Mouse (Mus musculus) midbrain, embryonic 15.5 days (tissue): ENCODE data around the gene BC052040. TPM values are rescaled to one million over a fixed set of nuclear protein-coding genes. Genes with fewer than 3 reads are reported as not detected.

Experiments used
- ATAC-seq: fragments of 200-750 bp; cut with Nextera tagmentation; replicated peaks from 2 replicates; pipeline ENCODE4 v1.8.0; 2017; ENCODE audit warnings: moderate TSS enrichment
- H3K27ac ChIP-seq: fragments of 300-500 bp; sonication (generic); 2 replicates; pipeline ENCODE4 v1.5.1; 2015; ENCODE audit warnings: mild to moderate bottlenecking, inconsistent platforms
- H3K27me3 ChIP-seq: fragments of 300-500 bp; sonication (generic); replicated peaks from 2 replicates; pipeline ENCODE4 v1.6.1; 2015; ENCODE audit warnings: inconsistent platforms
- H3K36me3 ChIP-seq: fragments of 300-500 bp; sonication (generic); replicated peaks from 2 replicates; pipeline ENCODE4 v1.6.1; 2015; ENCODE audit warnings: inconsistent platforms
- H3K4me1 ChIP-seq: fragments of 300-500 bp; sonication (generic); 2 replicates; pipeline ENCODE4 v1.6.1; 2015; ENCODE audit warnings: inconsistent platforms
- H3K4me2 ChIP-seq: fragments of 300-500 bp; sonication (generic); 2 replicates; pipeline ENCODE4 v1.6.1; 2015; ENCODE audit warnings: inconsistent platforms, mild to moderate bottlenecking, moderate library complexity
- H3K4me3 ChIP-seq: fragments of 300-500 bp; sonication (generic); 2 replicates; pipeline ENCODE4 v1.5.1; 2015; ENCODE audit warnings: mild to moderate bottlenecking, inconsistent platforms
- H3K9ac ChIP-seq: fragments of 300-500 bp; sonication (generic); 2 replicates; pipeline ENCODE4 v1.6.1; 2015; ENCODE audit warnings: mild to moderate bottlenecking, inconsistent platforms
- H3K9me3 ChIP-seq: fragments of 300-500 bp; sonication (generic); 2 replicates; pipeline ENCODE4 v1.6.1; 2016; ENCODE audit warnings: inconsistent platforms
- WGBS: fragments of 180-500 bp; shearing (Covaris S2); methylation state at CpG from one replicate; pipeline ENCODE4 v1.1.7; 2015; ENCODE audit warnings: mixed read lengths; 5-methylcytosine and 5-hydroxymethylcytosine counted together
- polyA plus RNA-seq: library from polyadenylated mRNA; unstranded; fragments of >200 nt; fragmentation: Nextera tagmentation; extraction: Ambion mirVana; gene quantifications from 2 replicates; pipeline ENCODE4 v1.2.1, GENCODE M21; 2015

Gene BC052040
- polyA plus RNA-seq, 1 experiment from 2014 or later = 19.6 TPM

GRCm38 (mm10) chr2:115609020-115609419 lies 27.5 kb downstream of the BC052040 start:
- Histone ChIP-seq H3K27ac (no peak overlapping the region), H3K9ac (no peak overlapping the region), H3K4me2 (no peak overlapping the region), H3K4me1 (no peaks in the 10 kb centered on the region), H3K27me3 (no peaks in the 10 kb centered on the region), H3K4me3 (no peak overlapping the region), H3K36me3 (no peaks in the 10 kb centered on the region), H3K9me3 (no peaks in the 10 kb centered on the region)
- no peak for ATAC-seq
- WGBS = 97% methylated on average over 3 of the region's 3 CpGs

DNA sequence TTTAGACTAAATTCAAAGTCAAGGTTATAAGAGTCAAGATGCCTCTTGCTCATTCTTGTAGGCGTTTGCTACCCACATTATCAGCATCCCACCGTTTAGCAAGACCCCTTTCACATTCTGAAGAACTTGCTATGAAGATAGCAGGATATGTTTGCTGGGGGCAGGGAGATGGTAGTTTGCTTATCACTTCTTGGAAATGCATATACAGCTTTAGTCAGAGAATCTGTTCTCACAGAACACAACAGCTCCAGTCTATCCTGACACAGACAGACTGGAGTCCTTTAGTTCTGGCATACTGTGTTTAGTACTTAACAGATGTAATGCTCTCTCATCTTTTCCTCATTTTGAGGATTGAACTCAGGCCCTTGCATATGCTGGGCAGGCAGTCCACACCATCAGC lies 28.6 kb downstream of the BC052040 start:
- Histone ChIP-seq H3K27me3 (no peaks in the 10 kb centered on the region), H3K4me2 (no peak overlapping the region), H3K4me1 (no peaks in the 10 kb centered on the region), H3K27ac (no peak overlapping the region), H3K4me3 (no peak overlapping the region), H3K9me3 (no peaks in the 10 kb centered on the region), H3K36me3 (no peaks in the 10 kb centered on the region), H3K9ac (no peak overlapping the region)
- 91% methylated on average over 2 of the region's 2 CpGs for WGBS
- ATAC-seq = no peak

GRCm38 (mm10) chr2:115610503-115610902 lies 29.0 kb downstream of the BC052040 start:
- Histone ChIP-seq H3K9ac (no peak overlapping the region), H3K9me3 (no peaks in the 10 kb centered on the region), H3K4me1 (no peaks in the 10 kb centered on the region), H3K4me3 (no peak overlapping the region), H3K4me2 (no peak overlapping the region), H3K27me3 (no peaks in the 10 kb centered on the region), H3K36me3 (no peaks in the 10 kb centered on the region), H3K27ac (no peak overlapping the region)
- ATAC-seq = no peak
- 96% methylated on average over 6 of the region's 6 CpGs for WGBS

- H3K27ac ChIP-seq = no peak overlapping the region
- H3K9ac ChIP-seq = no peak overlapping the region
- no peaks in the 10 kb centered on the region for H3K9me3 ChIP-seq
- 92% methylated on average over 3 of the region's 3 CpGs for WGBS
- no peaks in the 10 kb centered on the region for H3K27me3 ChIP-seq
- H3K4me2 ChIP-seq = no peak overlapping the region
- no peaks in the 10 kb centered on the region for H3K4me1 ChIP-seq
- ATAC-seq = no peak
- H3K4me3 ChIP-seq = no peak overlapping the region
- H3K36me3 ChIP-seq = no peaks in the 10 kb centered on the region
Observed at GRCm38 (mm10) chr2:115613830-115614520, 32.5 kb downstream of the BC052040 start.

GRCm38 (mm10) chr2:115628471-115628870 lies 47.0 kb downstream of the BC052040 start:
- 94% methylated on average over 4 of the region's 4 CpGs for WGBS
- ATAC-seq = no peak
- H3K9me3 ChIP-seq = no peaks in the 10 kb centered on the region
- no peaks in the 10 kb centered on the region for H3K27me3 ChIP-seq
- H3K4me1 ChIP-seq = no peaks in the 10 kb centered on the region
- H3K4me3 ChIP-seq = no peak overlapping the region
- no peaks in the 10 kb centered on the region for H3K36me3 ChIP-seq
- H3K27ac ChIP-seq = no peak overlapping the region
- no peak overlapping the region for H3K4me2 ChIP-seq
- no peak overlapping the region for H3K9ac ChIP-seq

- Histone ChIP-seq H3K9ac (no peak overlapping the region), H3K36me3 (no peaks in the 10 kb centered on the region), H3K4me2 (no peak overlapping the region), H3K4me1 (no peaks in the 10 kb centered on the region), H3K4me3 (no peak overlapping the region), H3K9me3 (no peaks in the 10 kb centered on the region), H3K27ac (no peak overlapping the region), H3K27me3 (no peaks in the 10 kb centered on the region)
- 60% methylated on average over 5 of the region's 5 CpGs for WGBS
- no peak; the same call in 1 of the 2 replicates for ATAC-seq
Observed at GRCm38 (mm10) chr2:115631031-115631434, 49.5 kb downstream of the BC052040 start.

- no peak overlapping the region for H3K27ac ChIP-seq
- no peak overlapping the region for H3K4me3 ChIP-seq
- H3K4me2 ChIP-seq = no peak overlapping the region
- no peaks in the 10 kb centered on the region for H3K36me3 ChIP-seq
- no peak overlapping the region for H3K9ac ChIP-seq
- H3K4me1 ChIP-seq = no peaks in the 10 kb centered on the region
- H3K27me3 ChIP-seq = no peaks in the 10 kb centered on the region
- 98% methylated on average over 4 of the region's 4 CpGs for WGBS
- no peak for ATAC-seq
- H3K9me3 ChIP-seq = no peaks in the 10 kb centered on the region
Observed at GRCm38 (mm10) chr2:115631826-115632225, 50.3 kb downstream of the BC052040 start.

DNA sequence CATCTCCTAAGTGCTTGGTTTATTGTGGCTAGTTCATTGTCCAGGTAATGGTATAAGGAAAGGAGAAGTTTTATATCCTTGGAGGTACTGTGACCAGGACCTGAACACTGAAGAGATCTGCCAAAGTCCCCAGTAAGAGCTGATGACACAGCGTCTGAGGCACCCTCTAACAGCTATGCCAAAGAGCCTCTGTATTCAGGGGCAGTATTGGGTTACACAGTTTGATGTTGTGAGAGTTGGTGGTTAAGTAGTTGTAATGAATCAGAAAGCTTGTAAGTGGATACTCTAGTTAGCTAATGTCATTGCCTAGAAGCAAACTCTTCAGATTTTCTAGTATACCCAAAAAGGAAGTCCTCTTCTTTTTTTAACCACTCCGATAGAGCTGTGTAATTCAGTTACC lies 68.7 kb downstream of the BC052040 start:
- Histone ChIP-seq H3K27ac (no peak overlapping the region), H3K4me2 (no peak overlapping the region), H3K4me1 (no peaks in the 10 kb centered on the region), H3K9ac (no peak overlapping the region), H3K9me3 (no peaks in the 10 kb centered on the region), H3K4me3 (no peak overlapping the region), H3K36me3 (no peaks in the 10 kb centered on the region), H3K27me3 (no peaks in the 10 kb centered on the region)
- no peak for ATAC-seq
- WGBS = 89% methylated on average over 2 of the region's 2 CpGs

DNA sequence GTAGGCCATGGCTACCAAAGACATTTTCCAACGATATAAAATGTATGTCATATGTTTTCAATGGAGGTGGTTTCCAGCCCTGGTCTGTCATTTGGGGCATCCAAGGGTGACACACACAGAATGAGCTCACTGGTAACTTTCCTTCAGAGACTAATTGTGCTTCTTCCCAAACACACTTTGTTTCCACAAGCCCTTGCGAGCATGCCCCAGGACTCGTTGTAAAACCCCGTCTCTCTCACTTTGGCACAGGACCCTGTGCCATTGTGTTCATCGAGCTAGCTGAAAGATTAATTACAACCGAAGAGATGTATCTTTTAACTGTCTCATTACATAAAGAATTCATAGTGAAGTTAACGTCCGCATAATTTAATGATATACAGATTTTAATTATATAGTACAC lies 78.2 kb downstream of the BC052040 start:
- H3K27me3 ChIP-seq = no peaks in the 10 kb centered on the region
- H3K27ac ChIP-seq = no peak overlapping the region
- H3K4me3 ChIP-seq = no peak overlapping the region
- no peaks in the 10 kb centered on the region for H3K9me3 ChIP-seq
- H3K9ac ChIP-seq = no peak overlapping the region
- no peak for ATAC-seq
- H3K4me1 ChIP-seq = 0 out of 2 replicates have a peak, but pooled peaks cover 5% of the 10 kb centered on the region
- H3K36me3 ChIP-seq = no peaks in the 10 kb centered on the region
- 73% methylated on average over 8 of the region's 8 CpGs for WGBS
- no peak overlapping the region for H3K4me2 ChIP-seq

DNA sequence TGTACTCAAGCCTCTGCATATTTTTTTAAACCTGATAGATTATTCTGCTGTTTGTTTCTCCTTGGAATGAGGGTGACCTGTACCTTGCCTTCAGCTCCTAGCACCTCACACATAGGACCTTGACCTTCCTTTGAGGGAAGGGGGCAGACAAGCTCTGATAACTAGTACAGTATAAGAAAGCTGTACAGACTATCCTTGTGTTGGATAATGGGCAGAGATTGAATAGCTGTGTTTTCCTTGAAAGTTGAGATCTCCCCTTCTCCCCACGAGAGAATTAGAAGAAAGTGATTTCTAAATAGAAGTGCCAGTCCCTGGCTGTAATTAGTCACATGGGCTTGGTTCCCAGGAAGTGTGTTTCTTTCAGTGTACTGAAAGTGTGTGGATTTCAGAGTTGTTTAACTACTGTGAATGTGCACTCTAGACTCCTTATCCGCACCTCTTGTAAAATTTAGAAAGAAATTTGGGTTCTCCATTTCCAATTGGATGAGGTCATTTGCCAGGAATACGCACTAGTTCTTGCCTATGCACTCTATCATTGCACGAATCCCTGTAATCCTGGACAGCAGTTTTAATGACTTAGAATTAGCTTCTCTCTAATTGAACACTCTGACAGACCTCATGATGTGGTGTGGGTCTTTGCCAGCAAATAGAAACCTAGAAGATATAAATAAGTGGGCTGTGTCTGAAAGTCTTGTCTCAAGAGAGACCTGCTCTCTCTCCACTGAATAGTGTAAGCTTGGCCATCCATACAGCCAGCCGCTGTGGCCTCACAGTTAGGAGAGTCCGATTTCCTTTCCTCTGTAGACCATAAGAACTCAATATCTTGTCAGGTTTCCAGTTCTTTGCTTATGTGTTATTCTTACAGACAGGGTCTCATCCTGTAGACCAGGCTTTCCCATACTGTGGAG lies 79.0 kb downstream of the BC052040 start:
- Histone ChIP-seq H3K36me3 (no peaks in the 10 kb centered on the region), H3K27me3 (no peaks in the 10 kb centered on the region), H3K4me1 (0 out of 2 replicates have a peak, but pooled peaks cover 5% of the 10 kb centered on the region), H3K4me2 (no peak overlapping the region), H3K9me3 (no peaks in the 10 kb centered on the region), H3K9ac (no peak overlapping the region), H3K4me3 (no peak overlapping the region), H3K27ac (no peak overlapping the region)
- no peak for ATAC-seq
- WGBS = 88% methylated on average over 6 of the region's 6 CpGs

GRCm38 (mm10) chr2:115667516-115667915 lies 86.0 kb downstream of the BC052040 start:
- no peaks in the 10 kb centered on the region for H3K36me3 ChIP-seq
- no peak for ATAC-seq
- H3K4me1 ChIP-seq = no peaks in the 10 kb centered on the region
- H3K27ac ChIP-seq = no peak overlapping the region
- no peak overlapping the region for H3K9ac ChIP-seq
- no peak overlapping the region for H3K4me3 ChIP-seq
- no peak overlapping the region for H3K4me2 ChIP-seq
- whole genome bisulfite sequencing = 94% methylated on average over 2 of the region's 2 CpGs
- H3K27me3 ChIP-seq = no peaks in the 10 kb centered on the region
- no peaks in the 10 kb centered on the region for H3K9me3 ChIP-seq

DNA sequence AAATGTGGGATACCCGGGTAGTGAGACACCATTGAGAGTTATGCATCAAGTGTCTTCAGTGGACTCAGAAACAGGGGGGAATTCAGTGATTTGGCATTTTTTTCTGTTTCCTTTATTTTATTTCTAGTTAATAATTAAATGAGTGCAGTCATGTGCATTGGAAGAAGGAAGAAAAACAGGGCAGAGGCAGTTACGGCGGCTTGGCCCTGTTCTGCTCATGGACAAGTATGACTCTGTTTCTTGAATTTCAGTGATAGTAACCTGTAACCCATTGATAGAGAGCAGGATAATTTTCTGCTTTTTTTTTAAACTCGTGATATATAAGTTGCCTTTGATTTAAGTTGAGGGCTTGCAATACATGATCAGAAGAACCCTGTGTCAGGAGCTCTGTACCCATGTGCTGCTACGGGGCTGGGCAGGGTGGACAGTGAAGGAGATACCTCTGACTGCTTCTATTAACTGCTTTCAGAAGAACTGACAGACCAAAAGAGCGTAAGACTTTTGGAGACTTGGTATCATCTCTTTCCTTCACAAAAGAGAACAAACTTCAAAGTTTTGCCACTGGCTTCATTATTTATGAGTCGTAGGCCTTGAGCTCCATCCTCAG lies 91.6 kb downstream of the BC052040 start:
- no peaks in the 10 kb centered on the region for H3K9me3 ChIP-seq
- no peak for ATAC-seq
- WGBS = 91% methylated on average over 7 of the region's 7 CpGs

More for the DNA sequence above, 91.6 kb downstream of the BC052040 start:
- Histone ChIP-seq H3K9ac (no peak overlapping the region), H3K36me3 (no peaks in the 10 kb centered on the region), H3K4me2 (no peak overlapping the region), H3K27ac (no peak overlapping the region), H3K27me3 (no peaks in the 10 kb centered on the region), H3K4me3 (no peak overlapping the region), H3K4me1 (no peaks in the 10 kb centered on the region)
